Mouse (Mus musculus) heart, adult 9 months (tissue): Measurements from ENCODE around the gene Adcy3.
"Not testable (repeated sequence)": the region's sequence is repeated elsewhere in the genome, so short reads cannot be mapped to it uniquely, and the experiment has no call there.

Source experiments
- DNase-seq, 2 experiments: peaks; one replicate each; pipeline ENCODE4 v3.0.0; 2022; ENCODE audit warnings: low spot score in 2 of 2

Adcy3 gene

DNA sequence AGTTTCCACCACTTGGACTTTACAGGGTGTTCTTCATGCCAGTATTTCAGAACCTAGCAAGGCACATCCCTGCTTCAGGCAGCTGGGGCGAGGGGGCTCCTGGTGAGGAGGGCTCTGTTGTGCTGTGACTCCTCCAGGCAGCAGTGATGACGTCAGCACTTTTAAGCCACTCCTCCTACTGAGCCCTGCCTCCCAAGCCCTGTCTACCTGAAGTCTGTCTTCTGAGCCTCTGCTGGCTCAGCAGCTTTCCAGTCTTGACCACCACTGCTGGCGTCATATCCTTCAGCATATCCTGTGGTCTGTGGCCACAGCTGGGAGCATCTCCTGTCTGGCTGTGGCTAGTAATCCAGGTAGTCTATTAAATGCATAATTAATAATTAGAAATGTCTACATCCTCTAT is 47.6 kb downstream of the Adcy3 start:
- DNase-seq = no peak

DNA sequence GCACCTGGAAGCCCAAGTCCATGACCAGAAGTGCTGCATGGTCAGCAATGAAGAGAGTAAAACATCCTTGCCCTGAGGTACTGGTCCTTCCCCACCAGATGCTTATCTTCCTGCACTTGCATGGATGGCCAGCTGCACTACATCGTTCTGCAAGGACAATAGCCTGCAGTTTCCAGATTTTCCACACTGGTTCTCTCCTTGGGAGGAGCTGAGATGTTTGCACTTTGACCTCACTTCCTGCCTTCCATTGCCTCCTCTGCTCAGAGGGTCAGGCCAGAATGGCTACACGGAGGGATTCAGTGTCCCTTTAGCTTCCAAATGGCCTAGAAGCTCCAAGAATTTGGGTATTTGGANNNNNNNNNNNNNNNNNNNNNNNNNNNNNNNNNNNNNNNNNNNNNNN is 51.7 kb downstream of the Adcy3 start:
- no peak for DNase-seq

DNA sequence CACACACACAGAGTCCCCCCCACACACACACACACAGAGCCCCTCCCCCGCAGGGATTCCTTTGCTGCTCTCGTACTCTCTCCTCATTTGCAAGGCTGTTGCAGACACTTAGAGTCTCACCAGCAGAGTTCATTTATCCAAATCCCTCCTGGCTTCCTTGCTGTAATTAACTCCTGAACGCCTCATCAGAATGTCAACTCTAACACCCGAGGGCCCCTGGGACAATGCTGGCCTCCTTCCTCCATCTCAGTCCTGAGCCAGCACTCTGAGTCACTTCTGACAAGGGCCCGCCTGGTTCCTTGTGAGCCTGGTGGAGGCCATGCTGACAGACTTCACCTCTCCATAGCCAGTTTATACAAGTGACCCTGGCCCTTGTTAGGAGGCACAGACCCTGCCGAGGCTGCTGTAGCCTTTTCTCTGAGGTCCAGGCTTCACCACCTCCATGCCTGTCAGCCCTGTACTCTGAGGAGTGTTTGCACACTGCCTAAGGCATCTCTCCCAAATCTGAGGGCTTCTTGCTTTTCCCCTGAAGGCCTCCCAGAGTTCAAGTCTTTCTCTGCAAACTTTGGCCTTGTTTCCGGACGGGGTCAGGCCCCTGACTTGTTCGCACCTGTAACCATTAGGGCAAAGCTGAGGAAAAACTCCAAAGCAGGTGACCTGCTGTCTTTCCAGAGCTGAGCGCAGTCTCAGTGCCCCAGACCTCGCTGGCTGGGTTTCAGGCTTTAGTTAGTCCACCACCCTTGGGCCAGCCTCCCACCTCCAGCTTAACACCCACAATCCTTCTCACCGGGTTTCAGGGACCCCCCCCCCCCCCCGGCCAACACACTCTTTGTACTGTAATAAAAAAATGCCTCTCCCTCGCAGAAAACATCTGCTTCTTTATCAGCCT is 55.5 kb downstream of the Adcy3 start:
- DNase-seq = peak; percentile 72 to 86

DNA sequence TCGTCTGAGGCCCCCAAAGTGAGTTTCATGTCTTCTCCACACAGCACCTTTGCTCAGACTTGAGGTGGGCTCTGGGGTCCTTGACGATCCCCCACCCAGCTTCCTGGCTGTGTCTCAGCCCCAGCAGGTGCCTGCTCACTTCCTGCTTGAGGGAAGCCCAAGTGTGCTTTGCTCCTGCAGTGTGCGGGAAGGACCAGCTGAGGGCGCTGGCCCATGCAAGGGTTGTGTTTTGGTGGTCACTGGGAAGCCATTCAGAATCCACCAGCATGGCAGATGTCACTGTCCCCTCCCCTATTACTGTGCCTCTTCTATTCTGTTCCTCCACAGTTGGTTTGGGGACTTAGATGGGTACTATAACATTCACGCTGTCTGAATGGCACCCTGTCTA is 56.2 kb downstream of the Adcy3 start:
- no peak for DNase-seq

DNA sequence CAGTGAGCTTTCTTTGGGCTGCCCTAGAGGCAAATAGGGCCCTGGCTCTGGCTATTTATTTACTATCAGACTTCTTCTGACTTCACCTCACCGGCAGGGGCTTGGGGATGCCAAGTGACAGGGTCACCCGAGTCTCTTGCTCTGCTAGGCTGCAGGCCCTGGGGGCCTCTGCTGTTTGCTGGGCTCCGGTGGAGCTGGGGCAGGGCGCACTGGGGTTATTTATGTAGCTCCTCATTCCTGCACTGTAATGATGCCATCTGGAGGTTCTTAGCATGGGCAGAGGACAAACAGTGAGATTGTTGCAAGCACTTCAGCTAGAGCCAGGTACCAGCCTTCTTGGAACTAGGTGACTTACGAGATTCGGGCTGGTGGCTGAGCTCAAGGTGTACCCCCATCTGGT is 59.6 kb downstream of the Adcy3 start:
- no peak for DNase-seq

DNA sequence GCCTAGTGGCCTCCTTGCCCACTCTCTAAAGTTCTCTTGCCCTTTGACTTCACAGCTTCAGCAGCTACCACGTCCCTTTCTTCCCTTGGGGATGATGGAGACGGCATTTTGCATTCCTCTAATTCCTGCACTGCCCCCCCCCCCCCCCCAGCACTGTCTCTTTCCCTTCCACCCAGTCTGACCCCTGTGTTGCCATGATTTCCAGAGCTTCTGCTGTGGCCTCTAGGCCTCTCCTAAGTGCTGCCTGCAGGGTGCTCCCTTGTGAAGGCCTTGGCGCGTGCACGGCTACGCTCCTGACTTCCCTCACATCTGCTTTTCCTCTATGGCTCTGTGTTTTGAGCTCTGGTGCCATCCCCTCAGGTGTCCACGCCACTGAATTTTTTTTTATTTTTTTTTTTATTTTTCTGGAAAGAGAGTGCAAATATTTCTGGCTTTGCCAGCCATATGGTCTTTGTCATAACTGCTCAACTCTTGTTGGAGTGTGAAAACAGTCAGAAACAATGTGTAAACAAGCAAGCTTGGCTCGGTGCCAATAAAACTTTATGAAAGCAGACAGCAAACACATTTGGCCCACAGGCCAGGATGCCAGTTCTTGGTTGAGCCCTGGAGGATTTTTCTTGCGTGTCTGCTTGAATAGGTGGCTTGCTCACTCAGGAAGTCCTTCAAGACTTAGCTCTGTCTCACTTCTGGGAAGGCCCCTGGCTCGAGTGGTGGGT is 60.3 kb downstream of the Adcy3 start:
- no peak for DNase-seq

DNA sequence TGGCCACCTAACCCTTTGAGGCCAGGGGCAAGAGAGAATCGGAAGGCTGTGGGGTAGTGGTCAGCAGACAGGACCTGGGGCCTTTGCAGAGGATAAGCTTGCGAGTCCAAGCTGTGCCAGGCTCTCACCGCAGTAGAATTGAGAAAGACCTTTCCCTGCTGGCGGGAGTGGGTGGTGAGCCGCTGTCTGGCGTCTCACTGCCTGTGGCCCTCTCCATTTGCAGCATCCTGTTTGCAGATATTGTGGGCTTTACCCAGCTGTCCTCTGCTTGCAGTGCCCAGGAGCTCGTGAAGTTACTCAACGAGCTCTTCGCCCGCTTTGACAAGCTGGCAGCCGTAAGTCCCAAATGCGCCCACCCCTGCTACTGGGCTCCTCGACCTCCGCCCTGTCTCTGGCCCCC is 61.7 kb downstream of the Adcy3 start:
- no peak for DNase-seq

DNA sequence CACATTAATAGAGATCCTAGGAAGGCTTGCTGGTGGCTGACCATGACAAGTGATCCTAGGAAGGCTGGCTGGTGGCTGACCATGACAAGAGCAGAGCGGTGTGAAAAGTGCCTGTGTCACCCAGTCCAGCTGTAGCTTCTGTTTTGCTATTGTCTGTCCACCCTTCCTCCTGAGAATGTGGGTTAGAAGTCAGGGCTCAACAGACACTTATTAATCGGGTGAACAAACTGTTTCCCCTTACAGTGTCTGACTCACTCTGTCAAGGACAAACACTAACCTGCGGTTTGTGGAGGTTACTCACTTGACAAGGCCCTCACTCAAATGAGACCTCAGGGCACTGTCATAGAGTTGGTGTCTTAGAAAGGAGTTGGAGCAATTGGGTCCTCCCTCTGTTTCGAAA is 65.8 kb downstream of the Adcy3 start:
- DNase-seq = no peak

DNA sequence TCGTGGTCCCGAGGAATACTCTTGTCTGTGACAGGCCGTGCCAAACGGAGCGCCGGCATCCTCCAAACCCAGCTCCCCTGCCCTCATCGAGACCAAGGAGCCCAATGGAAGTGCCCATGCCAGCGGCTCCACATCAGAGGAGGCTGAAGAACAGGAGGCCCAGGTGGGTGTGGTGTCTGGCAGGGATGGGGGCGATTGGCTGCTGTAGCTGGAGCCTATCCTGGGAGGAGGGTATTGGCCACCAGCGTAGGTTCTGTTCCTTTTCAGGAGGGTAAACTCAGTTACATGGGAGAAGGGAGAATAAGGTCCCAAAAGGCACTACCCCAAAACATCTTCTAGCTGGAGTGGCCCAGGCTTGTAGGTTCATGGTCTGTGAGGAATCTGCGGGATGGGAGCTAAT is 66.4 kb downstream of the Adcy3 start:
- DNase-seq = no peak

DNA sequence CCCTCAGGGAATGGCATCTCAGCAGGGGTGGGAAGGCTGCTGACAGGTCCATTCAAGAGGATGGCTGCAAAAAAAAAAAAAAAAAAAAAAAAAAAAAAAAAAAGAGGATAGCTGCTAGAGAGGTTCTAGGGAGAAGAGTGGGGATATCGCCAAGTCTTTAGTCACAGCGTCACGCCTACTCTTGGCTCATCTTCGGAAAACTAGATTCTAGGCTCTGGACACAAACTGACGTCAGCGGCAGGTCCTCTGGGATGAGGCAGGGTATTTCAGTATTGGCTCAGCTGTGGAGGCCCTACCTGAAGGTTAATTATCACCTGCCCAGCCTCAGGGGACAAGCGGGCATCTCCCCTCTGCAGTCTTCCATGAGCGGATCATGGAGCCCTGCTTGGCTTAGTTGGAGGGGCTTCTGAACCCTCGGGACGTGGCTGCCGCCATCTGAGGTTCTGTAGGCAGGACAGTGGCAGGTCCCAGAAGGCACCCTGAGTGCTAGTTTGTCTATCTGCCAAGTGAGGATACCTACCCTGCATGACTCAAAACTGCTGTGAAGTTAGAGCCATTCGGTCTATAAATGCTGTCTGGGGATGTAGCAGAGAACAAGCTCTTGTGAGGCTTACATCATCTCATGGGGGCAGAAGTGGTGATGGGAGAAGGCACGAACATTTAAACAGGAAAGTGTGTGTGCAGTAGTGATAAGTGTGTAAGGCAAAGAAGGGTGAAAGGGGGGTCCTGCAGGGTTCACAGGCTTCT is 68.7 kb downstream of the Adcy3 start:
- peak; percentile 60 to 80 for DNase-seq

DNA sequence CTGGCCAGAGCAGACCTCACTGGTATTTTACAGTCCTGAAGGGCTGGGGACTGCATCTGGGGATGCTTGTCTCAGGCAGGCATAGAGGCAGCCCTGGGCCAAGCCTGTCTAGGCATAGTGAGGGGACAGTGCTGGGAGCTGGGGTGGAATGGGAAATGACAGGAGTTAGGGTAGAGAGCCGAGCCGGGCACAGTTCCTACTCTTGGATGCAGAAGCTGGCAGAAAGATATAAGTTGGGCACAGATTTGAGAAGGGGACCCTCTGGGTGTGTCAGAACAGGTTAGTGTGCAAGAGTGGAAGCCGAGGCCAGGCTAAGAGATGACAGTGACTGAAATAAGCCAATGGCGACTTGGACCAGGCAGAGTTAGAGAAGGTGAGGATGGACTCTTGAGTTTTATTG is 69.3 kb downstream of the Adcy3 start:
- DNase-seq = no peak

DNA sequence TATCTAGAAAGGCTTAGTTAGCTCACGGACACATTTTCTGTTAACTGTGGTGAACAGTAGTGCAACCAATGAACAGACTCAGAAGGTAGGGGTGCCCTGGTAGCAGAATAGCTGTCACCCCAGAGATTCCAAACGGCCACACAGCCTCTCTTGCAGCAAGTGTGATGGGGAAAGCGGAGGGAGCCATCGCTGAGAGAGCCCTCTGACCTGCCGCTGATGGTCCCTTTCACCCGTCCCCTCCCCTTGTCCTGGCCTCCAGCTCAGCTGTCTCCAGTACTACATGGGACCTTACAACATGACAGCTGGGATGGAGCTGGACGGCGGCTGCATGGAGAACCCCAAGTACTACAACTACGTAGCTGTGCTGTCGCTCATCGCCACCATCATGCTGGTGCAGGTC is 73.2 kb downstream of the Adcy3 start:
- no peak for DNase-seq

DNA sequence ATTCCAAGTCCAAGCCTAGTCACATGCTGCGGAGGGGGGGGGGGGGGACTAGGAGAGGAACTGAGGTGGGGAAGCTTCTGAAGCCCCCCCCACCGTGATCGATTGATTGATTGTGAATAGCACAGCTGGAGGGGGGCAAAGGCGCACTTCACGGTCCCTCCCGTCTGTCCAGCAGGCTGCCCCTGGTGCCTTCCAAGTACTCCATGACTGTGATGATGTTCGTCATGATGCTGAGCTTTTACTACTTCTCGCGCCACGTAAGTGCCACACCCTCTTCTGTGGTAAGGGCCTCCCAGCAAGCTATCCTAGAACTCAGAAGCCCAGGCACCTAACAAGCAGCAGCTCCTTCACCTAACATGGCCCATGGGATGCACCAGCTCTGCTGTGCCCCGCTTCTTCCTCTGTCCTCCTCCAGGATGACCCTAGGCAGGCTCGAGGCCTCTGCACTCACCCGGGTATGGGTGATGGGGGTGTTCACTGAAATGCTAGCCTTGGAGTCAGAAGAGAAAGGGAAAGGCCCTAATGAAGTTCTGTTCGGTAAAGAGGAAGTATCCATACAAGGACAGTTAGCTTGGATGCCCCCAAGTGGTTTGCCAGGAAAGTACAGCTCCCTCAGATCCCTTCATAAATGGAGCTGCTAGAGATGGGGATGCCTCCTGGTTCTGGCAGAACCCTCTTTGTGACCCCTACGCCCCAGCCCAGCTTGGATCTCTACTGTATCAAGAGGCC is 75.7 kb downstream of the Adcy3 start:
- peak; percentile 35 to 54 for DNase-seq

DNA sequence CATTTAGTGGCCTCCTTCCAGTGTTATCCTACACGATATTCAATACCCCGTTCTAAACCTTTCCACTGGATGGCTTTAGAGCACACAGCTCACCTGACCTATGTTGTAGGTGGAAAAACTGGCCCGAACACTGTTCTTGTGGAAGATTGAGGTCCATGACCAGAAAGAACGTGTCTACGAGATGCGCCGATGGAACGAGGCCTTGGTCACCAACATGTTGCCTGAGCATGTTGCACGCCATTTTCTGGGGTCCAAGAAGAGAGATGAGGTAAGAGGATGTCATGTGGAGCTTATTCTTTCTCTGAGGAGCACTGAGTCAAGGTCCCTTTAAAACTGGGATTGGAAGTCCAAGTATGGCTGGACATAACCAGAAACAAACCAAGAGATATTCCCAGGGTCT is 76.3 kb downstream of the Adcy3 start:
- DNase-seq = no peak

DNA sequence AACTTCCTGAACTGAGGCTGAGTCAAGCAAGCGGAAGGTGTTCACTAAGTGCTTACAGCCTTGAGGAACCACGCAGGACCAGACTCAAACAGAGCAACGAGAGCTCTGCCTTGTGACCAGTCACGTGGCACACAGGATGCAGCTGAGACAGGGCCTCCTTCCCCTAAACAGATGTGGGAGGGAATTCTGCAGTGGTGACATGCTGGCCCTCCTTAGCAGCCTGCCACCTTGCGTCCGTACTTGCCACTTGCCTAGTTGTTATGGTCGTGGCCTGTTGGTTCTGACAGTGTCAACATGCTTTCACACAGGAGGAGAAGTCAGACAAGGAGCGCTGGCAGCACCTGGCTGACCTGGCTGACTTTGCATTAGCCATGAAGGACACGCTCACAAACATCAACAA is 78.3 kb downstream of the Adcy3 start:
- DNase-seq = peak; percentile 27 to 59

DNA sequence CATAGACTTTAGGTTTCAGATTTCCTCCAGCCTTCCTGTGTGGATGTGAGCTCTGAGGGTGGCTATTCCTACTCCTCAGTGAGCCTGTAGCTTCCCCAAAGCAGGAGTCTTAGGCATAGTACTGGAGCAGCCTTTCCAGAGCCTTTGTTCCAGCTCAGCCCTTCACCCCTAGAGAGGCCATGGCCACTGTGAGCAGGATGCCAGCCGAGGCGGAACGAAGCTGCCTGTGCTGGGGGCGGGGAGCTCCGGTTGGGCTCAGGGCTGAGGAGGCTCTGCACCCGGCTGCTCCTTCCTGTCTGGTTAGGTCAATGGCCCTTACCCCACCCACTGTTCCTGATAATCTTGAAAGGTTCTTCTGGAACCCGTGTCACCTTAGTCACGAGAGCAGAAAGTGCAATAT is 80.0 kb downstream of the Adcy3 start:
- DNase-seq = no peak

DNA sequence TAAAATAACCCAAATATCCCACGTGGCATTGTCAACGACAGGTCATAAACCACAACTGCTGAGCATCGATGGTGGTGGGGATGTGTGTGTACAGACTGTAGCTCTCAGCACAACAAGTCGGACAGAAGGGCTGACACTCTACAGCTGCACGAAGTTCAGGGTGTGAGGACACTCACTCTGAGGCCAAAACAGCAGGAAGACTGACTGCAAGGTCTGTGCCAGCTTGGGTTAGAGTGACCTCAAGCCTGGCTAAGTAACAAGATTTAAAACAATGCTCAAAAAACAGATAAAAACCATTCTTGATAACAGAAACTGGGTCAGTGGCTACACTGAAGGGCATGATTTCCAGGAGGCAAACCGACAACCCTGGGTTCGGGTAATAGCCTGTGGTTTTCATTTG is 97.3 kb downstream of the Adcy3 start:
- no peak for DNase-seq

DNA sequence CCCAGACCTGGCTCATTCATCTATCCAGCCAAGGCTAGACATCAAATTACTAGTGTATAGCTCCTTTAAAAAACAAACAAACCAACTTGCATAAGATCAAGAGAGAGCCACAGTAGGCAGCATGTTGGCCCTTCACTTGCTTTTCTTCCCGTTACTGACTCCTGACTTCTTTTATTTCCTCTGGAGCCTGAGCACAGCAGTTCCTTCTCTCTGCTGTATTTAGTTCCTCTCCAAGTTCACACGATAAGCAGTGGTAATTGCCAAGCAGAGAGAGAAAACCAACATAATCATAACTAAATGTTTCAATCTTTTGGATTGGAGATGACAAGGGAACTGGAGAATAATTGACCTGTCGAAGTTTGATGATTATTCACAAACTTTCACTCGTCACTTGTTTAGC is 99.9 kb downstream of the Adcy3 start:
- DNase-seq = no peak

DNA sequence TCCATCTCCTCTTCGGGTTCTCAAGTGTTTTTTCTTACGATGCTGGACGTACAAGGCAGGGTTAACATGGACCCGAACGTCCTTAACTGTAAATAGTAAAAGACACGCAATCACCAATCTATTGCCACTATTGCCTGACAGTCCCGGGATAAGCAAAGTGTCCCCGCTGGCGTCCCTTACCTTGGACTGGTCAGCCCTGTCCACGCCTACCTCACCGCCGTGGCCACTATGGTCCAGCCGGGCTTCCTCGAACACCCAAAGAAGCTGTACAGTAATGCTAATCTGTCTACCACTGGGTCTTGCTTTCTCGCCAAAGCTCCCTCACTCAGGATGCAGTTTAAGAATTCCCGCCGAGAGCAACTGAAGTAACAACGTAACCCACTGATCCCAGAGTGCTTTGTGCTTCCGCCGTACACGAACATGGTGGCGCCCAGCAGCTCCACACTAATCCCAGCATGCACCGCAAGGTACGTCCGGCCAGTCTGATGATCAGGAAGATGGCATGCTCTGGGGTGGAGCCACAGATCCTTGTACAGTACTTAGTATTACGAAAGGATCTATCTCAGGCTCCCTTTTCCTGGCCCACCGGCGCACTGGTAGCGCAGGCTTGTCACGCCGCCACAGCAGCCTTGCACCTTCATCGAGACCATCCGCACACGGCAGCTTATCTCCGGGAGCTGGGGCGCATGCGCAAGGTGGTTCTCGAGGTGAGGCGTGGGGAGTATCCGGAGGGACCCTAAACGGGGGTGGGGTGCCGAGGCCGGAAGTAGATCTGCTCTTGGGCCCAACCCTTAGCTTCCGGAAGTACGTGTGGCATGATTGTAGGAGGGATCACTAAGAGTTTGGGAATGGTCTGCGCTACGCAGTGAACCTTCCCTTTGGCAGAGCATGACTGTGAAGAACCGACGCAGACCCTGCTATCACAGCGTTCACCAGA is 100.9 kb downstream of the Adcy3 start, which contains the start of the genes Ptrhd1 and Cenpo:
TSS of gene Ptrhd1 (plus strand) at position 456 of the 937 bp plus-strand sequence.
TSS of gene Cenpo (minus strand) at position 723 of the 937 bp plus-strand sequence.
- DNase-seq = peak; percentile 97 to 99

DNA sequence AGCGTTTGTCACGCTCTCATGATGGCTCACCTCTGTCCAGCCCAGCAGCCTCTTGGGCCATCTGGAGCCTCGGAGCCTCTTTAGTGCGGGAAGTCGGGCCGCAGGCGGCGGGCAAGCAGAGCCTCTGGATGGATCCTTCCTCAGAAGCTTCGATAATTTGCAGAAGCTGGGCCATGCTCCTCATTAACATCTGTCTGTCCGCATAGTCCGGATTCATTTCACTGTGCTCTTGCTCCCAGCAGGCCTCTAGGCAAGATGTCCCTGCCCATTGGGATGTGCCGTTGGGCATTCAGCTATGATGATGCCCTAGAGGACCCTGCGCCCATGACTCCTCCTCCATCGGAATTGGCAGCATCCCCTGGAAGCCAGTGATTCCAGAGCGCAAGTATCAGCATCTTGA is 104.6 kb downstream of the Adcy3 start:
- no peak for DNase-seq

DNA sequence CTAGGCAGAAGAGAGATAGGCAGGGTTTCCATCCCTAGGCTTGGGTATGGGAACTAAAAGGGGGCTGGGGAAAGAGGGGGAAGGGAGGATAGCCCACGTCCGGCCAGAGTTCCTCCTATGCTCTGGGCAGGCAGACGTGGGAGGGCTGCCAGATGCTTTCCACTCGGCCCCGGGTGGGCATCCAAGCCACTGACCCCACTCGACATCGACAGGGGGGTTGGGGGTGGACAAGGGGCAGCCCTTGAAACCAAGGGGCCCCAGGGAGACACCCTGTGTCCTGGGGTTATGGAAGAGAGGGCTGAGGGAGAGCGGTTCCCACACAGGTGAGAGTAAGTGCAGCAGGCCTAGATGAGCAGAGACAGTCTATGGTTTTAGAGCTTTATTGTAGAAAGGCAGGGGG is 107.4 kb downstream of the Adcy3 start:
- DNase-seq = not testable (repeated sequence)
